Mouse (Mus musculus) layer of hippocampus, postnatal 14 days (tissue): Measurements from ENCODE around the gene Vmp1. TPM values are rescaled to one million over a fixed set of nuclear protein-coding genes. Genes with fewer than 3 reads are reported as not detected.

ENCODE experiments used
- DNase-seq, 2 experiments: peaks; one replicate each; pipeline ENCODE4 v3.0.0; 2021 to 2022; ENCODE audit warnings: low spot score in 2 of 2, mixed read lengths in 1 of 2
- total RNA-seq, 2 experiments: library from RNA; stranded (reverse); gene quantifications; 2 replicates each; pipeline ENCODE4 v1.2.3; 2021

Vmp1 gene
- total RNA-seq, 2 experiments from 2014 or later = 129 to 130 TPM

- no peak for DNase-seq
These were observed 45.9 kb downstream of the Vmp1 start for GRCm38 (mm10) chr11:86637697-86638096.

GRCm38 (mm10) chr11:86634396-86634795 is 49.2 kb downstream of the Vmp1 start:
- no peak for DNase-seq

- DNase-seq = no peak
These were observed 53.7 kb downstream of the Vmp1 start for GRCm38 (mm10) chr11:86629941-86630340.

GRCm38 (mm10) chr11:86629445-86629844 is 54.2 kb downstream of the Vmp1 start:
- no peak for DNase-seq

- no peak for DNase-seq
These were observed 55.2 kb downstream of the Vmp1 start for GRCm38 (mm10) chr11:86628448-86628847.

- no peak for DNase-seq
These were observed 56.0 kb downstream of the Vmp1 start for GRCm38 (mm10) chr11:86627649-86628048.

- DNase-seq = no peak
These were observed 56.9 kb downstream of the Vmp1 start for GRCm38 (mm10) chr11:86626714-86627113.

GRCm38 (mm10) chr11:86624237-86624941 is 59.2 kb downstream of the Vmp1 start:
- DNase-seq = no peak

- no peak for DNase-seq
These were observed 60.1 kb downstream of the Vmp1 start for GRCm38 (mm10) chr11:86623402-86624010.

GRCm38 (mm10) chr11:86622191-86622912 is 61.3 kb downstream of the Vmp1 start:
- no peak for DNase-seq

GRCm38 (mm10) chr11:86621139-86621538 is 62.5 kb downstream of the Vmp1 start:
- no peak for DNase-seq

- DNase-seq = no peak
These were observed 64.9 kb downstream of the Vmp1 start for GRCm38 (mm10) chr11:86618548-86619335.

GRCm38 (mm10) chr11:86614607-86615006 is 69.0 kb downstream of the Vmp1 start:
- no peak for DNase-seq

GRCm38 (mm10) chr11:86614056-86614530 is 69.5 kb downstream of the Vmp1 start:
- peak in 1 of 2 experiments; percentile 16 for DNase-seq

GRCm38 (mm10) chr11:86611991-86612390 is 71.6 kb downstream of the Vmp1 start:
- no peak for DNase-seq

- no peak for DNase-seq
These were observed 73.4 kb downstream of the Vmp1 start for GRCm38 (mm10) chr11:86610239-86610638.

- no peak for DNase-seq
These were observed 75.8 kb downstream of the Vmp1 start for GRCm38 (mm10) chr11:86607808-86608350.

GRCm38 (mm10) chr11:86606621-86607339 is 76.9 kb downstream of the Vmp1 start:
- no peak for DNase-seq

GRCm38 (mm10) chr11:86604732-86605520 is 78.7 kb downstream of the Vmp1 start:
- DNase-seq = no peak
